Mouse (Mus musculus) midbrain, embryonic 14.5 days (tissue): Measurements from ENCODE around the gene Aqp12. TPM values are rescaled to one million over a fixed set of nuclear protein-coding genes. Genes with fewer than 3 reads are reported as not detected.

ENCODE experiments used
- polyA plus RNA-seq: library from polyadenylated mRNA; unstranded; fragments of >200 nt; fragmentation: Nextera tagmentation; extraction: Ambion mirVana; gene quantifications from 2 replicates; pipeline ENCODE4 v1.2.1, GENCODE M21; 2014

Aqp12 gene
- polyA plus RNA-seq, 1 experiment from 2014 or later, result not detected

Other genes starting within 250 kb of the Aqp12 start
- gene Gpc1, start 174.7 kb upstream of the Aqp12 start, polyA plus RNA-seq, result 64.8 and 65.7 TPM in 2 replicates
- 1.6 and 2.6 TPM in 2 replicates for gene Ankmy1, start 103.4 kb upstream of the Aqp12 start, polyA plus RNA-seq
- 14.2 and 14.4 TPM in 2 replicates for gene Dusp28, start 99.4 kb upstream of the Aqp12 start, polyA plus RNA-seq
- 26.8 and 34.9 TPM in 2 replicates for gene Rnpepl1, start 95.6 kb upstream of the Aqp12 start, polyA plus RNA-seq
- 52.6 and 56.1 TPM in 2 replicates for gene Capn10, start 72.0 kb upstream of the Aqp12 start, polyA plus RNA-seq
- gene Gpr35, start 55.5 kb upstream of the Aqp12 start, polyA plus RNA-seq, result 0.16 and 1.3 TPM in 2 replicates
- gene Kif1a, start 95.6 kb downstream of the Aqp12 start, polyA plus RNA-seq, result 228 and 350 TPM in 2 replicates
- not detected in 2 replicates for gene Agxt, start 128.9 kb downstream of the Aqp12 start, polyA plus RNA-seq
- not detected in 2 replicates for gene 2310007B03Rik, start 154.6 kb downstream of the Aqp12 start, polyA plus RNA-seq
- gene Crocc2, start 162.4 kb downstream of the Aqp12 start, polyA plus RNA-seq, result 0.05 and 0.09 TPM in 2 replicates
- 3.0 and 7.2 TPM in 2 replicates for gene Sned1, start 229.5 kb downstream of the Aqp12 start, polyA plus RNA-seq